Mouse (Mus musculus) adrenal gland (tissue): ENCODE data around the gene AC109138.7.

Experiments used
- microRNA-seq, 2 experiments: library from miRNA; unstranded; fragments of <30 nt; microRNA quantifications; one replicate each; pipeline ENCODE4; 2019

The AC109138.7 gene

Small RNAs within 50 kb of the gene (microRNA-seq; reads per million reads assigned to microRNA genes)
- 0 reads per million in 2 experiments for gene Gm26115
- gene Mir6985 = 0.99 to 1.3 reads per million in 2 experiments
